Mouse (Mus musculus): ENCODE measurements at regions not wholly inside any gene's neighbourhood (a gene's known extent, or its start where the extent isn't known, plus 50 kb on each side); places are given as distances from the start of the nearest gene placed in this dataset.
"Not testable (repeated sequence)": the region's sequence is repeated elsewhere in the genome, so short reads cannot be mapped to it uniquely, and the experiment has no call there.

DNA sequence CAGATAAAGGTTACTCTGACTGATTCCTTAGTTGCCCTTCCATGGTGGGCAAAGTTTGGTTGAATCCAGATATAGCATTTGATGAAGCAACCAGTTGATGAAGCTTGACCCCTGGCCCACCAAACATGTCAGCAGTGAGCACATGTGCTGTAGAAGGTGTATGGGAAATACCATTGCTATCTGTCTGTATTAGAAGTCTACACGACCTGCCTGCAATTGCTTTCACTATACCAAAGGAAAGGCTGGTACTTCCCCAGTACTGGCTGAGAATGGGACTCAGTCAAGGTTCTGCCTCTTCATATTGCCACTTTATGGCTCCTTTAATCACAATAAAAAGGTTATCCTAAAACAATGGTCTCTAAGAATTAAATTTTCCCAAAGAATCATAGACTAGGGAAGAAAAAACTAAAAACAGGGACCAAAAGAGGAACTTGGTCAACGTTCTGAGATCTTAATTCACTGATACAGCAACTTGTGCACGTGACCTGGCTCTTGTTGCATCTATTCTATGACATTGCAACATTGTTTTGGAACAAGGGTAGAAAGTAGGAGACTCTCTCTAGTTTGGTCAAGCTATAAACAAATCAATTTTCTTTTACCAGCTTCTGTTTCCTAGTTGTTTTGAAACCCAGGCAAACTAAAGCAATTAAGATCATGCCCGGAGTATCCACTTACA lies 284.0 kb downstream of the Rapgef2 start:
- no peak for ATAC-seq

DNA sequence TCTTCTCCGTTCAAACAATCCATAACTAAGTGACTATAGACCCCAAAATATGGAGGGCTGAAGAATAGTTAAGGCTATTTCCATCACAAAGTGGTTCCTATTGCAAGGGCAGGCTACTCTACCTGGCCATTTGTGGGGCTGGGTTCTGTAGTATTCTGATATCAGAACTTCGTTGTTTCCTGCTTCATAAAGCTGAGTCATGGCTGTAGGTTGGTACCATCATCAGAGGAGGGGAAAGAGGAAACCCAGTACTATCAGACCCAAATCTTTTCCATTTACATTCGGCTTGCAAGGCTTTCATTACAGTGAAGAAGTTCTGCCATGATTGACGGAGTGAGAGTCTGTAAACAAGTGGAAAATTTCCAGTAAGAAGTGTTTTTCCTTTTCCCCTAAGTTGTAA lies 284.6 kb downstream of the Rapgef2 start:
- H3K4me2 ChIP-seq: no peak overlapping the region
- no peaks in the 10 kb centered on the region for H3K36me3 ChIP-seq
- H3K9me3 ChIP-seq (replicated peaks): no peaks in the 10 kb centered on the region
- no peaks in the 10 kb centered on the region for H3K4me1 ChIP-seq
- 48% methylated on average over 4 of the region's 4 CpGs for WGBS (ENCODE audit: insufficient replicate concordance)
- H3K9ac ChIP-seq: no peak overlapping the region
- no peaks in the 10 kb centered on the region for H3K27me3 ChIP-seq (replicated peaks)
- no peak for ATAC-seq
- no peak overlapping the region for H3K4me3 ChIP-seq
- no peak overlapping the region for H3K27ac ChIP-seq

More for the DNA sequence above, 284.0 kb downstream of the Rapgef2 start:
- WGBS (ENCODE audit: insufficient replicate concordance): 47% methylated on average over 4 of the region's 4 CpGs
- Histone ChIP-seq H3K9ac (no peak overlapping the region), H3K9me3 (replicated peaks) (no peaks in the 10 kb centered on the region), H3K36me3 (no peaks in the 10 kb centered on the region), H3K27me3 (replicated peaks) (no peaks in the 10 kb centered on the region), H3K4me1 (no peaks in the 10 kb centered on the region), H3K27ac (no peak overlapping the region), H3K4me3 (no peak overlapping the region), H3K4me2 (no peak overlapping the region)

DNA sequence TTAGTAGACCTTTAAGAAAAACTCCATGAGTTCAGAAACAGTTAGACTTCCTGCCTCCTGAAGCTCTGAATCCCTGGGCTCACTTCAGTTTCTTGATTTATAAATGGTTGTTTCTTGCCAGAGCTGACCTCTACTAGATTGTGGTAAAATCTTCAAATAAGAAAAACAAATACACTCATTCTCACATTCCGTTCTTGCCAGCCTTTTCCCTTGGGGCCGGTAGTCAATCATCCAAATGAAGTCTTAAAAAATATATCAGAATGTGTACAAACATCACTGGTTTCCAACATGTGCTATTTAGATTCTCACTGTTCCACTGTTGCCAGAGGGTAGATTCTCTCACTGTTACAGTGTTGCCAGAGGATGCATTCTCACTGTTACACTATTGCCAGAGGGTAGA lies 286.0 kb downstream of the Rapgef2 start:
- Histone ChIP-seq H3K4me3 (no peak overlapping the region), H3K9me3 (replicated peaks) (no peaks in the 10 kb centered on the region), H3K27me3 (replicated peaks) (no peaks in the 10 kb centered on the region), H3K4me2 (no peak overlapping the region), H3K4me1 (no peaks in the 10 kb centered on the region), H3K27ac (no peak overlapping the region), H3K9ac (no peak overlapping the region), H3K36me3 (no peaks in the 10 kb centered on the region)
- WGBS (ENCODE audit: insufficient replicate concordance): 74% methylated on average over 2 of the region's 2 CpGs
- ATAC-seq: no peak

DNA sequence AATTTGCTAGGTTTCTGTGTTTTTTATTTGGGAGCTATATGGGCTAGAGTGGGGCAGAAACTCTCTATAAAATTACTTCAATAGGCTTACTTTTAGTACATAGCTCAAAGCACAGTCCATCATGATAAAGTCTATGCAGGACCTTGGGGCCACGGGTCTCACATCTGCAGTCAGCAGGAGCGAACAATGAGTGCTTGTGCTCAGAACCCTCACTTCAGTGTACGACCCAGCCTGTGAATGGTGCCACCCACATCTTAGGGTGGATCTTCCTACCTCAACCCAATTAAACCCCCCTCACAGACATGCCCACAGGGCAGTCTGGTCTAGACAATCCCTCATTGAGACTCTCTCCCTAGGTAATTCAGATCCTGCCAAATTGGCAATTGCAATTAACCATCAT lies 286.5 kb downstream of the Rapgef2 start:
- Histone ChIP-seq H3K9me3 (replicated peaks) (no peaks in the 10 kb centered on the region), H3K36me3 (no peaks in the 10 kb centered on the region), H3K27me3 (replicated peaks) (no peaks in the 10 kb centered on the region), H3K4me1 (no peaks in the 10 kb centered on the region), H3K27ac (no peak overlapping the region), H3K4me2 (no peak overlapping the region), H3K4me3 (no peak overlapping the region), H3K9ac (no peak overlapping the region)
- no peak for ATAC-seq
- 57% methylated on average over 3 of the region's 3 CpGs for WGBS (ENCODE audit: insufficient replicate concordance)

DNA sequence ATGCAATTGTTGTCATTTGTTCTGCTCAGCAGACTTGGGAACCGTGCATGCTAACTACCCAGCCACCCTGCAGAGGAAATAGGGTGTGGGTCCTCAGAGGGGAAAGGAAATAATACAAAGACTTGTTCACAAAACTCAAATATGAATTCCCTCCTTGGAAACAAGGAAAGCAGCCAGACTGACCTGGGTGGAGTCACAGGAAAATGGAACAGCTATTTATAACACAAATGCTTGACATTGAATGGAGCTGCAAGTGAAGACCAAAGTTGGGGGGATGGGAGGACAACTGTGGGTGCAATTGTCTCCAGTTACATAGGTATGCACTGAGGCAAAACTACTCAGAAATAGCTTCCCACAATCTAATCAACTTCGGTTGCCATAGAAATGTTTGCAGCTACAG lies 298.2 kb downstream of the Rapgef2 start:
- Histone ChIP-seq H3K4me3 (no peak overlapping the region), H3K27me3 (replicated peaks) (no peaks in the 10 kb centered on the region), H3K36me3 (no peaks in the 10 kb centered on the region), H3K9me3 (replicated peaks) (no peaks in the 10 kb centered on the region), H3K4me1 (no peaks in the 10 kb centered on the region), H3K4me2 (no peak overlapping the region), H3K9ac (no peak overlapping the region), H3K27ac (no peak overlapping the region)
- ATAC-seq: no peak
- 40% methylated on average over 2 of the region's 2 CpGs for WGBS (ENCODE audit: insufficient replicate concordance)

DNA sequence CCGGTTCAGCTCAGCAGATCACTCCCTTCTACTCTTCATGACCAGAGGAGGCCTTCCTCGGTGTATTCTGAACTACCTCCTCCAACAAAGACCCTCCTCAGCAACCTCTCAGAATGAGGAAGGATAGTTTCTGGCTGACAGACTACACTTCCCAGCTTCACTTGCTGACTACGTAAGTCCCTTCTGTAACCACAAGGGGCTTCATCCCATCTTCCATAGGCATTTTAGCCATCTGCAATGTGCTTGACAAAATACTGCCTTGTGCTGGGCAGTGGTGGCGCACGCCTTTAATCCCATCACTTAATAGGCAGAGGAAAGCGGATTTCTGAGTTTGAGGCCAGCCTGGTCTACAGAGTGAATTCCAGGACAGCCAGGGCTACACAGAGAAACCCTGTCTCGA lies 299.6 kb downstream of the Rapgef2 start:
- 55% methylated on average over 7 of the region's 7 CpGs for WGBS (ENCODE audit: insufficient replicate concordance)
- H3K9me3 ChIP-seq (replicated peaks): no peaks in the 10 kb centered on the region
- H3K4me2 ChIP-seq: no peak overlapping the region
- H3K4me1 ChIP-seq: no peaks in the 10 kb centered on the region
- no peak overlapping the region for H3K9ac ChIP-seq
- no peaks in the 10 kb centered on the region for H3K27me3 ChIP-seq (replicated peaks)
- ATAC-seq: no peak
- no peak overlapping the region for H3K4me3 ChIP-seq
- H3K27ac ChIP-seq: no peak overlapping the region
- no peaks in the 10 kb centered on the region for H3K36me3 ChIP-seq

DNA sequence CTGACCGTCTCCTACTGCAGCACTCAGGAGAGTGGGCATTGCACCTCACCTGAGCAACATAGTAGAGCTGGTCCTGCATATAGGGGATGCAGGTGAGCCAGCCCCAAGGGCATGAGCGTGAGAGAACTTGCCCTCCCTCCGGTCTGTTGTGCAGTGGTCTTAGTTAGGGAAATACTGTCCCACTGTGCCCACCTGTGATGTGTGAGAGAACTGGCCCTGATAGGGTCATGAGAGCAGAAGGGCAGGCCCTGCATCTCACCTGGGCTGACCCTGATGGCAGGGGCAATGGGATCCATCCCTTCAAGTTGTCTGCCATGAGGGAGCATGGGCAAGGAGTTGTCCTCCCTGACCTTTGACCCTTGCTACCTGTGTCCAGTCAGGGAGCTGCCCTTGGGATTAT lies 305.3 kb downstream of the Rapgef2 start:
- H3K36me3 ChIP-seq: no peaks in the 10 kb centered on the region
- H3K4me2 ChIP-seq: no peak overlapping the region
- no peaks in the 10 kb centered on the region for H3K9me3 ChIP-seq (replicated peaks)
- no peaks in the 10 kb centered on the region for H3K4me1 ChIP-seq
- no peak overlapping the region for H3K27ac ChIP-seq
- no peak for ATAC-seq
- H3K27me3 ChIP-seq (replicated peaks): no peaks in the 10 kb centered on the region
- no peak overlapping the region for H3K9ac ChIP-seq
- H3K4me3 ChIP-seq: no peak overlapping the region
- WGBS (ENCODE audit: insufficient replicate concordance): 66% methylated on average over 3 of the region's 3 CpGs

DNA sequence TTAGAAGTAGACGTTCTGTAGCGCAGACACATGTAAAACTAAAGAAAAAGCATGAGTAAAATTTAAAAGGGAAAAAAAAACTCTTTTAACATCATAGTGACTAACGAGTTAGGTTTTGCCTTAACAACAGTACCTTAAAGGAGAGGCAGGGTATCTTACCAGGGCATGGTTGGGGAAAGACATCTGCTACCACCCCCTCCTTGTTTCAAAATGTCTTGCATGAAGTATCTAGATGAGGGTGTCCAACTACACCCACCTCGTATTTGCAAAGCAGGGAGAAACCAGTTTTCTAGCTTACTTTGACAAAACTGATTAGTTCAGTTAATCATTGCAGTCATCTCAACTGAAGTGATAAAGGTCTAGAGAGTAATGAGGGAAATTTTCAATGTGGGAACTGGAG lies 307.5 kb downstream of the Rapgef2 start:
- H3K4me1 ChIP-seq: no peaks in the 10 kb centered on the region
- H3K36me3 ChIP-seq: no peaks in the 10 kb centered on the region
- H3K27ac ChIP-seq: no peak overlapping the region
- H3K9ac ChIP-seq: no peak overlapping the region
- H3K9me3 ChIP-seq (replicated peaks): no peaks in the 10 kb centered on the region
- no peak for ATAC-seq
- H3K27me3 ChIP-seq (replicated peaks): no peaks in the 10 kb centered on the region
- H3K4me2 ChIP-seq: no peak overlapping the region
- H3K4me3 ChIP-seq: no peak overlapping the region
- WGBS (ENCODE audit: insufficient replicate concordance): 75% methylated on average over 4 of the region's 4 CpGs

DNA sequence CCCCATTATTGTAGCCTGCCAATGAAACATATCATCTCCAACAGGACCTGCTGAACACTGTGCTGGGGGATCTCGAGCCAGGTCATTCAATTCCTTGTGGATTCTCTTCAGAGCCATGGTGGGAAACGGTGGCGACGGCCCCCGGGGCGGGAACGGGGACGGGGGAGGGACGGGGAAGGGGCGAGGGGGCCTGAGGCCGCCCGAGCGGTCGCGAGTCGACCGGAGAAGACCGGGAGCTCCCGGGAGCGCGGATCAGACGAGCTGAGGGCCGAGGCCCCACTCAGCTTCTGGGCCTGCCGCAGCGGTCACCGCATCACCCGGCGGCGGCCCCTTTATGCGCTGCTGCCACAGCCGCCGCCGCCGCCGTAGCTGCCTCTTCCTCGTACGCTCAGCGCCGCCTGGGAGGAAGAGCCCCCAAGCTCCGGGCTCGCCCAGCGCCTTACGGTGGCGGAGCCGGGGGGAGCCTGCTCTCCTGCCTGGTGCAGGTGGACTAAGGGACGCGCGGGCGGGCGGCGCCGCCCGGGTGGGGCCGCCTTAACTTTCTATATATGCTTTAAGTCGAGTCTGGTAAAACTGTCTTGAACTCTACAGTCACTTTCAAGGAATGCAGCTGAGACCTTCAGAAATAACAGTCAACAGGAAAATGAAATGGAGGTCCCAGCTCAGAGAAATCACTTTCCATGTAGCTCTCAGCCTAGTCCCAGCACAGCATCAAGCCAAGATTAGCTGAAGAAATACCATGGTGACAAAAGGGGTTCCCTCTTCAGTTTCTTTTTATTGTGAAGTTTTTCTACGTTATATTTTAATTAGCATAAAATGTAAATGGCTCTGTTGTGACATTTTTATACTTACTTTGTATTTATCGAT lies 319.4 kb downstream of the Rapgef2 start:
- H3K36me3 ChIP-seq; H3K4me1 ChIP-seq; H3K27ac ChIP-seq; H3K9me3 ChIP-seq (replicated peaks); H3K9ac ChIP-seq: not testable (repeated sequence)
- H3K4me3 ChIP-seq: peak overlapping the region; percentile 43
- H3K4me2 ChIP-seq: peak overlapping the region; percentile 67
- peaks cover 19% of the 10 kb centered on the region for H3K27me3 ChIP-seq (replicated peaks)
- 3% methylated on average over 37 of the region's 57 CpGs for WGBS (ENCODE audit: insufficient replicate concordance)
- peak; percentile 71 for ATAC-seq

DNA sequence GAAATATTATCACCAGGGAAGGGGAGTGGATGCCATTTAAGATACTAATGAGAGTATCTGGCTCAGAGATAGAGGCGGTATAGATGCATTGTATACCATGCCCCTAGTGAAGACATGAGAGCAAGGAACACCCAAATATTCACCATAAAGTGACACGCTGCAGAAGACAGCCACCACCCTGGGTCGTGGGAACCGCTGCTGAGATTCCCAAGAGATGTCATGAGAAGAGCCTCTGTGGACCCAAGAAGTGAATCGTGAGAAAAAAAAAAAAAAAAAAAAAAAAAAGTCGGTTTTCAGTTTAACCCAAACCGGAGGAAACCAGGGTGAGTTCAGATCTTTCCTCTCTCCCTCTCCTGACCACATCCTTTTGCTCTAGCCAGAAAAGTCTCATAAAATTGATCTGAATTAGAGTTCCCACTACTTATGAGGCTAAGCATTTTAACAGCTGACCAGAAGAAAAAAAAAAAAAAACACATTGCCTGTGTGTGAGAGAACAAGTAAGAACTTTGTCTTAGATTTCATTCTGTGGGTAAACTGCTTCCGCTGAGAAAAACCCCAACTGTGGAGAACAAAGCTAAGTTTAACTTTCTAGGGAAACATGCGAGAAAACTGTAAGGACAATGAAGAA lies 322.0 kb downstream of the Rapgef2 start:
- 45% methylated on average over 9 of the region's 9 CpGs for WGBS (ENCODE audit: insufficient replicate concordance)
- no peaks in the 10 kb centered on the region for H3K9me3 ChIP-seq (replicated peaks)
- no peaks in the 10 kb centered on the region for H3K36me3 ChIP-seq
- no peak overlapping the region for H3K27ac ChIP-seq
- peaks cover 19% of the 10 kb centered on the region for H3K27me3 ChIP-seq (replicated peaks)
- 0 out of 2 replicates have a peak, but pooled peaks cover 2% of the 10 kb centered on the region for H3K4me1 ChIP-seq
- no peak for ATAC-seq
- H3K9ac ChIP-seq: no peak overlapping the region
- H3K4me3 ChIP-seq: no peak overlapping the region
- no peak overlapping the region for H3K4me2 ChIP-seq

DNA sequence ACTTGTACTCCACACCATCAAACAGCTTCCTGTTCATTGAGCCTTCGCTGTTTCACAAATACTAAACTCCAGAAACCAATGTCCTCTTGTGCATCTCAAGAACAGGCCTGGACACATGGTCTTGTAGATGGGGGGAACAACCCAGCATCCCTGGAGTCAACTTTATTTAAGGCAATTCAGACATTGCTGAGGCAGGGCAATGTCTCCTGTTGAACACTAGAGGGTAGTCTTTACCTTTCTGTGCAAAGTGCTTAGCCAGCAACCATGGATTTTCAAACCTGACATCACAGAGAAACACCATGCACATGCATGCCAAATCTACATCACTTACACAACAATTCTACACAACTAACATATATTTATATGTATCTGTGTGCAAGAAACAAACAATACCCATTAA lies 327.5 kb downstream of the Rapgef2 start:
- no peaks in the 10 kb centered on the region for H3K9me3 ChIP-seq (replicated peaks)
- no peak overlapping the region for H3K9ac ChIP-seq
- WGBS (ENCODE audit: insufficient replicate concordance): 36% methylated on average over 1 of the region's 1 CpGs
- H3K4me1 ChIP-seq: no peaks in the 10 kb centered on the region
- no peak overlapping the region for H3K27ac ChIP-seq
- no peak for ATAC-seq
- no peaks in the 10 kb centered on the region; the same call in 1 of the 2 replicates for H3K27me3 ChIP-seq (replicated peaks)
- H3K4me2 ChIP-seq: no peak overlapping the region
- no peak overlapping the region for H3K4me3 ChIP-seq
- H3K36me3 ChIP-seq: no peaks in the 10 kb centered on the region

DNA sequence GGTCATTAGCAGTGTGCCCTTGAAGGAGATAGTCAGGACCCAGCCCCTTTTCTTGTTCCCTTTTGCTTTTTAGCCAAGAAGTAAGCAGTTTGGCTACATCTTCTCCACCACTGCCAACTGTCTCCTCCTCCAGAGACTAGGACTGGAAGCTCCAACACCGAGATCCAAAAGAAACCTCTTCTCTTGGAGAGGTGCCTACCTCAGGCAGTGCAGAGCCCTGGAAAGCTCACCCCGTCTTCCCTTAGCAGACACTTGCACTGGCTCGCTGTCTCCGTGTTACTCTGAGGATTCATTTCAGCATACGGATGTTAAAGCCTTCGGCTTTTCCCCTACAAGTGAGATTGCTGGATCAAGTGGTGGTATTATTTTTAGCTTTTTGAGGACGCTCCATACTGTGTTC lies 331.0 kb downstream of the Rapgef2 start:
- H3K4me2 ChIP-seq: no peak overlapping the region
- H3K4me3 ChIP-seq: no peak overlapping the region
- WGBS (ENCODE audit: insufficient replicate concordance): 70% methylated on average over 7 of the region's 7 CpGs
- no peaks in the 10 kb centered on the region; the same call in 1 of the 2 replicates for H3K27me3 ChIP-seq (replicated peaks)
- H3K36me3 ChIP-seq: no peaks in the 10 kb centered on the region
- H3K9ac ChIP-seq: no peak overlapping the region
- no peak overlapping the region for H3K27ac ChIP-seq
- no peak for ATAC-seq
- no peaks in the 10 kb centered on the region for H3K9me3 ChIP-seq (replicated peaks)
- H3K4me1 ChIP-seq: no peaks in the 10 kb centered on the region

All from liver, embryonic 12.5 days (tissue).